Mouse (Mus musculus) R1 (cell line): ENCODE results near the gene Pxn.

ENCODE experiments used
- DNase-seq: peaks from one replicate; pipeline ENCODE4 v3.0.0-alpha.2; 2018; ENCODE audit warnings: low read depth, low spot score

Pxn gene

GRCm38 (mm10) chr5:115578922-115579321 lies 72.4 kb downstream of the Pxn start:
- DNase-seq: no peak

- no peak for DNase-seq
These were observed 72.9 kb downstream of the Pxn start for GRCm38 (mm10) chr5:115579363-115579762.

GRCm38 (mm10) chr5:115580229-115581001 lies 73.9 kb downstream of the Pxn start:
- DNase-seq: no peak

GRCm38 (mm10) chr5:115581662-115582061 lies 75.2 kb downstream of the Pxn start:
- DNase-seq: peak; percentile 96

GRCm38 (mm10) chr5:115585616-115586015 lies 79.1 kb downstream of the Pxn start:
- no peak for DNase-seq

GRCm38 (mm10) chr5:115586166-115586565 lies 79.7 kb downstream of the Pxn start:
- DNase-seq: no peak

GRCm38 (mm10) chr5:115586780-115587179 lies 80.3 kb downstream of the Pxn start:
- DNase-seq: no peak

- DNase-seq: no peak
These were observed 84.6 kb downstream of the Pxn start for GRCm38 (mm10) chr5:115591028-115591427.

- DNase-seq: no peak
These were observed 85.0 kb downstream of the Pxn start for GRCm38 (mm10) chr5:115591506-115591905.

GRCm38 (mm10) chr5:115603561-115603960 lies 97.1 kb downstream of the Pxn start:
- DNase-seq: no peak
